Mouse (Mus musculus) midbrain, embryonic 11.5 days (tissue): ENCODE data around the gene Pola2. TPM values are rescaled to one million over a fixed set of nuclear protein-coding genes. Genes with fewer than 3 reads are reported as not detected.

Experiments used
- ATAC-seq: fragments of 200-750 bp; cut with Nextera tagmentation; 2 replicates; pipeline ENCODE4 v1.8.0; 2017; ENCODE audit warnings: moderate TSS enrichment, moderate library complexity; ENCODE audit not compliant: low FRiP score
- DNase-seq: peaks from one replicate; pipeline ENCODE4 v3.0.0; 2015; ENCODE audit warnings: low spot score; ENCODE audit errors: missing footprints
- H3K27ac ChIP-seq: fragments of 300-500 bp; sonication (generic); 2 replicates; pipeline ENCODE4 v1.5.1; 2014; ENCODE audit warnings: low read depth, low read length
- H3K27me3 ChIP-seq: fragments of 300-500 bp; sonication (generic); 2 replicates; pipeline ENCODE4 v1.6.1; 2014; ENCODE audit warnings: mild to moderate bottlenecking, low read length, moderate library complexity, mixed read lengths; ENCODE audit not compliant: control insufficient read depth, insufficient read depth
- H3K36me3 ChIP-seq: fragments of 300-500 bp; sonication (generic); 2 replicates; pipeline ENCODE4 v1.6.1; 2014; ENCODE audit warnings: mild to moderate bottlenecking, low read length, moderate library complexity, mixed read lengths; ENCODE audit not compliant: control insufficient read depth, insufficient read depth
- H3K4me1 ChIP-seq: fragments of 300-500 bp; sonication (generic); 2 replicates; pipeline ENCODE4 v1.6.1; 2014; ENCODE audit warnings: low read length; ENCODE audit not compliant: control insufficient read depth, insufficient read depth
- H3K4me2 ChIP-seq: fragments of 300-500 bp; sonication (generic); 2 replicates; pipeline ENCODE4 v1.6.1; 2014; ENCODE audit warnings: mild to moderate bottlenecking, moderate library complexity
- H3K4me3 ChIP-seq: fragments of 300-500 bp; sonication (generic); 2 replicates; pipeline ENCODE4 v1.5.1; 2014; ENCODE audit warnings: low read depth, low read length
- H3K9ac ChIP-seq: fragments of 300-500 bp; sonication (generic); 2 replicates; pipeline ENCODE4 v1.6.1; 2014; ENCODE audit warnings: low read length
- H3K9me3 ChIP-seq: fragments of 300-500 bp; sonication (generic); 2 replicates; pipeline ENCODE4 v1.6.1; 2016; ENCODE audit warnings: low read length; ENCODE audit not compliant: control insufficient read depth
- WGBS: fragments of 180-500 bp; shearing (Covaris S2); extraction: QIAGEN DNeasy Blood & Tissue Kit; methylation state at CpG from one replicate; pipeline ENCODE4 v1.1.7; 2014; 5-methylcytosine and 5-hydroxymethylcytosine counted together
- polyA plus RNA-seq: library from polyadenylated mRNA; unstranded; fragments of >200 nt; fragmentation: Nextera tagmentation; extraction: Ambion mirVana; gene quantifications from 2 replicates; pipeline ENCODE4 v1.2.1, GENCODE M21; 2014

The Pola2 gene
- polyA plus RNA-seq, 1 experiment from 2014 or later = 82.7 TPM

DNA sequence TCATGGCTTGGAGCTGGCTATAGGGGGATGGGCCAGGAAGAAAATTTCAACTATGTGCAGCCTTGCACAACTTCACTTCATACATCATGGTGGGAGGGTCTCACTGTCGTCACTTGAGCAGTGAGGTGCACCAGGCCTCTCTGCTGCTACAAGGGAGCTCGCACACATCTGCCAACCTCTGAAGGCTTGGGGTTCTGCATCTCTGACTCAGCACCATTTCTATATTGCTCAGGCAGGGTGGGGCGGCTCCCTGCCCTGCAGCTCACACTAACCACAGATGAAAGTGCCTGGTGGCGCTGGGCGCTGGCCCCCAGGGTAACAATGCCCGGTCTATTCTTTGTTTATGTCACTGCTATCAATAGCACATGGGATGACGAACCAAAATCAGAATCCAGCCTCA, 19.0 kb downstream of the Pola2 start:
- ATAC-seq (no peak), DNase-seq (no peak)
- Histone ChIP-seq H3K4me2 (no peak overlapping the region), H3K9ac (no peak overlapping the region), H3K4me3 (no peak overlapping the region), H3K27ac (no peak overlapping the region), H3K9me3 (no peaks in the 10 kb centered on the region), H3K4me1 (no peaks in the 10 kb centered on the region), H3K36me3 (peaks cover 7% of the 10 kb centered on the region; the same call in 1 of the 2 replicates), H3K27me3 (no peaks in the 10 kb centered on the region)
- 87% methylated on average over 7 of the region's 7 CpGs for WGBS

- DNase-seq = peak; percentile 67
- Histone ChIP-seq H3K4me1 (no peaks in the 10 kb centered on the region), H3K4me2 (no peak overlapping the region), H3K4me3 (no peak overlapping the region), H3K9ac (no peak overlapping the region), H3K27me3 (no peaks in the 10 kb centered on the region), H3K9me3 (no peaks in the 10 kb centered on the region), H3K36me3 (peaks cover 4% of the 10 kb centered on the region; the same call in 1 of the 2 replicates), H3K27ac (no peak overlapping the region; the same call in 1 of the 2 replicates)
- WGBS = 88% methylated on average over 8 of the region's 8 CpGs
- ATAC-seq = no peak
Observed at GRCm38 (mm10) chr19:5944145-5944544, 19.9 kb downstream of the Pola2 start.

- no peak overlapping the region for H3K27ac ChIP-seq
- H3K4me3 ChIP-seq = no peak overlapping the region
- peaks cover 4% of the 10 kb centered on the region; the same call in 1 of the 2 replicates for H3K36me3 ChIP-seq
- H3K4me2 ChIP-seq = no peak overlapping the region
- DNase-seq (no peak), ATAC-seq (no peak)
- WGBS = 94% methylated on average over 15 of the region's 15 CpGs
- H3K27me3 ChIP-seq = no peaks in the 10 kb centered on the region
- no peak overlapping the region for H3K9ac ChIP-seq
- H3K4me1 ChIP-seq = no peaks in the 10 kb centered on the region; the same call in 1 of the 2 replicates
- no peaks in the 10 kb centered on the region for H3K9me3 ChIP-seq
Observed at GRCm38 (mm10) chr19:5943404-5943803, 20.6 kb downstream of the Pola2 start.

GRCm38 (mm10) chr19:5942581-5942980, 21.4 kb downstream of the Pola2 start:
- H3K27me3 ChIP-seq = no peaks in the 10 kb centered on the region

GRCm38 (mm10) chr19:5940656-5941055, 23.3 kb downstream of the Pola2 start:
- 94% methylated on average over 10 of the region's 10 CpGs for WGBS

More at GRCm38 (mm10) chr19:5942581-5942980, 21.4 kb downstream of the Pola2 start:
- H3K9ac ChIP-seq = no peak overlapping the region
- H3K36me3 ChIP-seq = peaks cover 4% of the 10 kb centered on the region; the same call in 1 of the 2 replicates
- no peak overlapping the region for H3K27ac ChIP-seq
- peaks cover 8% of the 10 kb centered on the region for H3K4me1 ChIP-seq
- DNase-seq (no peak), ATAC-seq (no peak)
- H3K4me3 ChIP-seq = no peak overlapping the region
- H3K9me3 ChIP-seq = no peaks in the 10 kb centered on the region
- 96% methylated on average over 7 of the region's 7 CpGs for WGBS
- H3K4me2 ChIP-seq = no peak overlapping the region

DNA sequence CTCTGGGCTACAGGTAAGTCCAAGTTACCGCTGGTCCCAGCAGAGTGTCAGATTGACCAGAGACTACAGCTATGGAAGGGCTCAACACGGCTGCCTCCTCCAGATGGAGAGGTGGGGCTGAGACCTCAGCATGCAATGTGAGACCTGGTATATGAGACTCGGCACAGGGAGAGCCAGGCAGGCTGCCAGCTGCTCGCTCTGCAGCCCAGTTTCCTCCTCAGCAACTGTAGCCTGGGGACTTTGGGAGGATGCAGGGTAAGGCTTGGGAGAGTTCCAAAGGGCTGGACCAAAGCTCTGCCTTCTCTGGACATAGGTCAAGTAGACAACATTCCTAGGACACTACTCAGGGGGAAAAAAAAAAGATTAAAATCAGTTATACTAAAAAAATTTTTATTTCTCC, 23.8 kb downstream of the Pola2 start:
- no peaks in the 10 kb centered on the region for H3K27me3 ChIP-seq
- DNase-seq = no peak
- no peak overlapping the region for H3K27ac ChIP-seq
- H3K4me2 ChIP-seq = no peak overlapping the region
- peaks cover 14% of the 10 kb centered on the region for H3K4me1 ChIP-seq
- H3K9ac ChIP-seq = no peak overlapping the region
- ATAC-seq = no peak
- H3K4me3 ChIP-seq = no peak overlapping the region
- 89% methylated on average over 4 of the region's 4 CpGs for whole genome bisulfite sequencing
- peaks cover 4% of the 10 kb centered on the region; the same call in 1 of the 2 replicates for H3K36me3 ChIP-seq
- H3K9me3 ChIP-seq = no peaks in the 10 kb centered on the region

More at GRCm38 (mm10) chr19:5940656-5941055, 23.3 kb downstream of the Pola2 start:
- no peaks in the 10 kb centered on the region for H3K9me3 ChIP-seq
- no peak overlapping the region for H3K4me3 ChIP-seq
- DNase-seq (no peak), ATAC-seq (no peak)
- peaks cover 4% of the 10 kb centered on the region; the same call in 1 of the 2 replicates for H3K36me3 ChIP-seq
- no peak overlapping the region for H3K9ac ChIP-seq
- H3K4me1 ChIP-seq = peaks cover 14% of the 10 kb centered on the region
- no peak overlapping the region for H3K4me2 ChIP-seq
- no peak overlapping the region for H3K27ac ChIP-seq
- H3K27me3 ChIP-seq = no peaks in the 10 kb centered on the region

GRCm38 (mm10) chr19:5939715-5940114, 24.3 kb downstream of the Pola2 start:
- H3K4me1 ChIP-seq = peaks cover 14% of the 10 kb centered on the region
- ATAC-seq (no peak), DNase-seq (no peak)
- no peak overlapping the region for H3K4me3 ChIP-seq
- H3K27me3 ChIP-seq = no peaks in the 10 kb centered on the region
- no peaks in the 10 kb centered on the region for H3K9me3 ChIP-seq
- H3K9ac ChIP-seq = no peak overlapping the region
- WGBS = 87% methylated on average over 5 of the region's 5 CpGs
- no peak overlapping the region for H3K27ac ChIP-seq
- H3K36me3 ChIP-seq = peaks cover 4% of the 10 kb centered on the region; the same call in 1 of the 2 replicates
- no peak overlapping the region for H3K4me2 ChIP-seq

DNA sequence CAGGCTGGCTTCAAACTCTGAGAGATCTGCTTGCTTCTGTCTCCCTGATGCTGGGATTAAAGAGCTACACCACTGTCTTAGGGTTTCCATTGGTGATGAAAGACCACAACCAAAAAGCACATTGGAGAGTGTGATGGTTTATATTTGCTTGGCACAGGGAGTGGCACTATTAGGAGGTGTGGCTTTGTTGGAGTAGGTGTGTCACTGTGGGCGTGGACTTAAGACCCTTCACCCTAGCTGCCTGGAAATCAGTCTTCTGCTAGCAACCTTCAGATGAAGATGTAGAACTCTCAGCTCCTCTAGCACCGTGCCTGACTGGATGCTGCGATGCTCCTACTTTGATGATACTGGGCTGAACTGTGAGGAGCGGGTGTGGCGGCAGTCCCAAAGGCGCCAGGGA, 25.5 kb downstream of the Pola2 start:
- H3K9me3 ChIP-seq = no peaks in the 10 kb centered on the region
- no peak overlapping the region for H3K9ac ChIP-seq
- H3K4me3 ChIP-seq = no peak overlapping the region
- ATAC-seq (no peak), DNase-seq (no peak)
- no peaks in the 10 kb centered on the region for H3K27me3 ChIP-seq
- 83% methylated on average over 6 of the region's 6 CpGs for WGBS
- H3K27ac ChIP-seq = no peak overlapping the region
- H3K4me2 ChIP-seq = no peak overlapping the region; the same call in 1 of the 2 replicates
- H3K4me1 ChIP-seq = peaks cover 14% of the 10 kb centered on the region
- peaks cover 4% of the 10 kb centered on the region; the same call in 1 of the 2 replicates for H3K36me3 ChIP-seq

- peak; percentile 87 for DNase-seq
- Histone ChIP-seq H3K4me2 (peak overlapping the region; percentile 25), H3K4me1 (peaks cover 14% of the 10 kb centered on the region), H3K27ac (no peak overlapping the region), H3K9ac (no peak overlapping the region), H3K36me3 (peaks cover 4% of the 10 kb centered on the region; the same call in 1 of the 2 replicates), H3K4me3 (no peak overlapping the region), H3K27me3 (no peaks in the 10 kb centered on the region), H3K9me3 (no peaks in the 10 kb centered on the region)
- 0 out of 2 replicates have a peak, but pooled peaks have one; percentile 27 for ATAC-seq
- 21% methylated on average over 14 of the region's 14 CpGs for WGBS
Observed at GRCm38 (mm10) chr19:5937836-5938406, 26.1 kb downstream of the Pola2 start.
